Mouse (Mus musculus) cerebellum, postnatal 14 days (tissue): ENCODE measurements around the gene Larp1.
"Not testable (repeated sequence)": the region's sequence is repeated elsewhere in the genome, so short reads cannot be mapped to it uniquely, and the experiment has no call there.

Source experiments
- DNase-seq, 2 experiments: peaks; one replicate each; pipeline ENCODE4 v3.0.0; 2021; ENCODE audit warnings: mixed read lengths in 2 of 2

Gene Larp1

DNA sequence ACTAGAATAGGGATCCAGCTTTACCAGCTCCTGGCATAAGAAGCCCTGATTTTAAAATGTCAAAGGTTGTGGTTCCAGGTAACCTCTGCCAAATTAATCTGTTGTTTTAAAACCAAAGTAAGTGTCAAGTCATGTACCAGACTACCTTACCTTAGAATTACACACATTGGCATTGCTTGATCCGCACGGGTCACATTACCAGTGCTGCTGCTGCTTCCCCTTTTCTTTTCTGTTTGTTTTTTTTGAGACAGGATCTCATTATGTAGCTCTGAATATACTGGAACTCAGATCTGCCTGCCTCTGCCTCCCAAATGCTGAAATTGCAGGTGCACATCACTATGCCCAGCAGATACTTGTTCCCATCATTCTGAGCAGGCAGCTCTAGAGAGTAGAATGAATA, 21.0 kb downstream of the Larp1 start:
- DNase-seq, result no peak

DNA sequence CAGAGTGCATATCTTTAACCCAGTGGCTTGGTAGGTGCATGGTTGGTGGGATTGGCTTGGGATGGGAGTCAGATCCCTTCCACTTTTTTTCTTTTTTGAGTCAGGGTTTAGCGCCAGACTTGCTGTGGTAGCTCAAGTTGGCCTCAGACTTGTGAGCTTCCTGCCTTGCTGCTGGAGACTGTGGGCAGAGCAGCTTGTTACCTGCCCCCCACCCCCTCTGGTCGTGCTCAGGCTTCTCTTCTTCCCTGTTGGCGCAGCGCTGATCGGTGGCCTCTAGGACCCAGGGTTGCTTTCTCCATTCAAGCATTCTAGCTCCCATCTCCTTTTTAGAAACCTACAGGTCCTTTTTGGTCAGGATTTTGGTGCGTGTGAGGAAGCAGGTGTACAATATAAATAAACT, 22.3 kb downstream of the Larp1 start:
- no peak for DNase-seq

DNA sequence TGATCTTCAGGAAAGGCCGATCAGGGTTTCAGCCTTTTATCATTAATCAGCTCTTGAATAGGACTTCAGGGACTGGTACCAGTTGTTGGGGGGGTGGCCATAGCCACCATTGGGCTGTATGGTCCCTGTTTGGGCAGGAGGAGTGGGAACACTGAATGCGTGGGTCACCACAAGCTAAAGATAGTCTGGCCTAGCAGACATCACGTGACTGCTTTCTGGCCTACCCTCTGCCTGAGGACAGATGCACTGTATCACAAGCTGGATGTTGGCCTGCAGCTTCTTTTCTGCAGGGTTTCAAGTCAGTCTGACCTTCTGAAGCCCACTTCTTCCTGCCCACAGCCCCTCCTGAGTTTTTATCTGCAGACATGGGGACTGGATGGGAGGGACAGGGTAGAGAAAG, 24.8 kb downstream of the Larp1 start:
- no peak for DNase-seq

DNA sequence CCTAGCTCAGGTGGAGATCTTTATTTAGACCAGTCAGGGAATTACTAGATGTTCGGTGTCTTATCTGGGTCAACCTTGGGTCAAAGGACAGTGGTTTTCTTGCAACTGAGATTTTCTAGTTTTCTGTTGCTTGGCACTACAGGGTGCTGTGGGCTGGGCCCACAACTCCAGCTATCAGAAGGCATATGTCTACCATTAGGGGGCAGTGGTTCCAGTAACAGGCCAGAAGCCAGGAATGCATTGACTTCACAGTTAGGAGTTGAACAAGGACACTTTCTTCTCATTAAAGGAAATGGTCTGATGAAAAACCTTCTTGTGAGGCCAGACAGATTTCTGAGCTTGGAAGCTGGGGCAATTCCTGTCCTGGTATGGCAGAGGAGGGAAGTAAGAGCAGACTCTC, 30.2 kb downstream of the Larp1 start:
- peak; percentile 25 to 52 for DNase-seq

DNA sequence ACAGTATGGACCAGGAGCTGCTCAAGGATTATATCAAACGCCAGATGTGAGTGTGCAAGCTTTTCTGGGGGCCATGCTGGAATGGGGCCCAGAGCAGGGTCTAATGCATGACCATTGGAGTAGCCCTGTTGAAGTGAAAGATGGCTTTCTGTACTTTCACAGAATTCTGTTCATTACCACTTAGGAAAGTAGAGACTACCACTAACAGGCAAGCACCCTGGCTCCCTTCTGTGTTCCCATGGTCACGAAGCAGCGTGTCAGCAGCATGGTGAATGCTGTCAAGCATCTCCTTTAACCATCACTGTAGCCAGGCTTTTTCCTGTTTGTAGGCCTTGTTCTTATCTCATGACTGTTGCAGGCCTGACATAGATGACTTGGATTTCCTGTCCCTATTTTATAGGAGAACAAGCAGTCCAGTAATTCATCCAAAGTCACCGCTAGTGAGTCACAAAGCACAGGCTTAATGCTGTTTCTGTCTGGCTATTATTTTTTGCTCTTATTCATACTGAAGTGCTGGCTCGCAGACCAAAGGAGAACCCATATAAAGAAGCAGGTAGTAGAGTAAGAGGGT, 34.1 kb downstream of the Larp1 start:
- DNase-seq, result no peak

DNA sequence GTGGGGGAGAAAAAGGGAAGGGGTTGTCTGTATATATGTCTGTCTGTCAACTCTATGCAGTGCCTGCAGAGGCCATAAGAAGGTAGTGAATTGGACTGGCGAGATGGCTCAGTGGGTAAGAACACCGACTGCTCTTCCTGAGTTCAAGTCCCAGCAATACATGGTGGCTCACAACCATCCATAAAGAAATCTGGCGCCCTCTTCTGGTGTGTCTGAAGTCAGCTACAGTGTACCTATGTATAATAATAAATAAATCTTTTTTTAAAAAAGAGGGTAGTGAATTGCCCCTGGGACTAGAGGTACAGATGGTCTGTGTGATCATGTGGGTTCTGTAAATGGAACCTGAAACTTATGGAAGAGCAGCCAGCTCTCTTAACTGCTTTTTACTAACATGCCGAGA, 37.6 kb downstream of the Larp1 start:
- peak; percentile 33 to 44 for DNase-seq

DNA sequence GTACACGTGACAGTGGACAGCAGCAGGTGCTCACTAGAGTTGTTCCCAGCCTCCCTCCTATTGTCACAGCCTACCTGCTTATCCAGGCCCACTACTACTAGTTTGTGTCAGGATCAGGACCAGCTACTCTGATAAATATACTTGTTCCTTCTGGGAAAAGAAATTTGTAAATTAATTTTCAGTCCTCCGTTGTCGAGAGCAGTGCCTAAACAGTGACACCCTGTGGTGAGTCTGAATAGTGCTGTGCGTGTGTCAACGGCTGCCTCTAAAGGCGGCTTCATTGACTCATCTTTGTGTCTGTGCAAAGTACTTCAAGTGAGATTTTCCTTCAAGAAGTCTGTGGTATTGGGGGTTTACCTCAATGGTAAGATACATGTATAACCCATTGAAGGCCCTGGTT, 48.6 kb downstream of the Larp1 start:
- DNase-seq, result peak; percentile 68 to 72

DNA sequence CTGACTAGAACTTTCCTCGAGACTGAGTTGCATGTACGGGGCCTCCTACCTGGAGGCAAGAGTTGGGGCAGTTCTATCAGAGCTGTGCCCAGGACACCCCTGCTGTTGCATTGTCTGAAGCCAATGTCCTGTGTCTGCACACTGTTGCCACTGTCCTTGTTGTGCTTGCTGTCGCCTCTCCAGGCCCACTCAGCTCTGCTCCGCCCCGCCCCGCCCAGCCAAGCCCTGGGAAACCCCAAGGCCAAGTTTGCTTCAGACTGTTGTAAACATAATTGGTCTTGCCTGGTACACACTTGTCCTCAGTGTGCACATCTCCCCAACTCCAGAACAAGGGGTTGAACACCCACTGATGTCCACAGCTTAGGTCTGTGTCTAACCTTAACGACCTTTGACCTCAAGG, 50.9 kb downstream of the Larp1 start:
- not testable (repeated sequence) for DNase-seq

DNA sequence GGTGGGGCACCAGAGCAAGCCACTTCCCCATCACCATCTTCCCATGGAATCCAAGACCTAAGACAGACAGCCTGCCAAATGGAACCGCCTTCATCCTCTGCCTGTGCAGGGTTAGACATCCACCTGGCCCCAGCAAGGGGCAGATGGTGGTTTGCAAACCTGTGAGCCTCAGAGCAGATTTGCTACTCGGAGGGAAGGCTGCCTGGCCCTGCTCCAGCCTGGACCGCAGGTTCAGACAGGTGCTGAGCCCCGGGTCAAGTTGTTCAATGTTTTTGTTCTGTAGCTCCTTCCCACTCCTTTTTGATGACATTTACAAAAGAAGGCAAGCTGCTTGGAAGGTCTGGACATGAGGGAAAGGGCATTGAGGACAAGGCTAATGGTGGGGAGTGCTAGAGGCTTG, 52.4 kb downstream of the Larp1 start:
- peak; percentile 62 to 65 for DNase-seq

DNA sequence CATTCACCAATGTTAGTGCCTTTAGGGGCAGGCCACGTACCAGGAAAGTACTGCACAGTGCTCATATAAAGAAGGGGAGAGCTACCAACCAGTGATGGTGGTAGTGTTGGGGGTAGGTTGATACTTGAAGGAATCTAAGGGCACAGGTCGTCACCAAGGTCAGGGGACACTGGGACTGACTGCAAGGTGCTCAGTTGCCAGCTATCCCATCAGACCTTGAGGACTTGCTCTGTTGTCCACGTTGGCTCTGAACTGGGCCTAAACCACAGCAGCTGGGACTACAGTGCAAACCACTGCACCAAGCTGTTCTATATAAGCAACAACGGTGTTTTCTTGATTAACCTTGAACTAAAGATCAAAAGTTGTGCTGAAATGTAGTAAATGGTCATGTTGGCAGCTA, 53.7 kb downstream of the Larp1 start:
- DNase-seq, result no peak

DNA sequence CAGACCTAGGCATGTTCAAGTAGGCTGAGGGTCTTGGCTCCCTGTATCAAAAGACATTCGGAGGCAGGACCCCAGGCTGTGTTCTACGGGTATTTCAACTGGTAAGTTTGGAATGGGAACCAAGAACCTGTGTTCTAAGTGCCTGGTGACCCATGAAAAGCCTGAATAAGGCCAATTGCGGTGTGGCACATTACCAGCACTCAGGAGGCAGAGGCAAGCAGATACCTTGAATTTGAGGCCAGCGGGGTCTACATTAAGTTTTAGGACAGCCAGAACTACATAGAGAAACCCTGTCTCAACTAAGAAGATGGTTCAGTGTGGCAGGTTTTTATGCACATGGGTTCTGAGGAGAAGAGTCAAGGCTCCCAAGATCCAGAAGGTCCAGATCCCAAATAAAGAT, 56.2 kb downstream of the Larp1 start:
- DNase-seq, result no peak

DNA sequence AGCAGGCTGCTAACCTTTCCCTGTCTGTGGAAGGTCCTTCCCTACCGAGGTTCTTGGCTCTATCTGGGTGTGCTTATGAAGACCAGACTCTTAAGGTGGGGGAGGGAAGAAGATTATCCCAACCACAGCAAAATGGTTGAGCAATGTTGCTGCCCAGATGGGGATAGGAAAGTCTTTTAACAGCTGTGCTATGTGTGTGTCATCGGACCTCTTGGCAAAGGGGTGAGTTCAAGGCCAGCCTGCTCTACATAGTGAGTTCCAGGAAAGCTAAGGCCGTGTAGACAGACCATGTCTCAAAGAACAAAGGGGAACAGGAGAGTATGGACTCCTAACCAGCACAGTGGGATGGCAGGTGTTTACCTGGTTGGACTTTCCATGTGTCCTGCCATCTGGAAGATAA, 64.1 kb downstream of the Larp1 start:
- no peak for DNase-seq

DNA sequence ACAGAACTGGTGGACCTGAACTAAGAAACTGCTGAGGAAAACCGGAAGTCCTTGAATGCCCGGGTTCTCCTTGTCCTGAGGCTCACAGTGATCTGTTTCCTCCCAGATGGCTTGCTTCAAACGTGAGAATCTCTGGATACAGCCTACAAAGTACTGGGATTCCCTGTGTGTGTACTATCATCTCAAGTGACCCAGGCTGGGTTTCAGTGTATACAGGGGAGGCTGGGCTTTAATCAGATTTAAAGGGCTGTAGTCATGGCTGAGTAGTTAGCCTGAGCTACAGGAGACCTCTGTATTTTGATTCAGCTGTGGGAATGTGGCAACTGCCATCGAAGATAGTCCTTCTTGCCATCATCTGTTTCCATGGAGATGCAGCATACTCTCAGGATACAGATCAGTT, 68.4 kb downstream of the Larp1 start:
- no peak for DNase-seq

DNA sequence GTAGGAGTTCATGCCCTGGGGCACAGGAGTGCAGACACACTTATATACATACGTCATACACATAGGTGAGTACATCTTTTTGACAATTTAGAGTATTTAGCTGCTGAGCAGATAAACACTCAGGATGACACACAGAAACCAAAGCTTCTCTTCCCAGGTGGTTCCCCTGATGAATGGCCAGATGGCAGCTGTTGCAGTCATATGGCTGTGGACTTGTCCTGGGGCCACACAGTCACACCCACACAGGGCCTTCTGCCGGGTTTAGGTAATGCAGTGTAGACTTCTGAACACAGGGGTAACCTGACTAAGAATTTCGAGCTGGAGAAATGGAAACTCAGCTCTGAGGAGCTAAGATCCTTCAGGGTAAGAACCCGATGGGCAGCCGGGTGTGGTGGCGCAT, 72.9 kb downstream of the Larp1 start:
- no peak for DNase-seq

DNA sequence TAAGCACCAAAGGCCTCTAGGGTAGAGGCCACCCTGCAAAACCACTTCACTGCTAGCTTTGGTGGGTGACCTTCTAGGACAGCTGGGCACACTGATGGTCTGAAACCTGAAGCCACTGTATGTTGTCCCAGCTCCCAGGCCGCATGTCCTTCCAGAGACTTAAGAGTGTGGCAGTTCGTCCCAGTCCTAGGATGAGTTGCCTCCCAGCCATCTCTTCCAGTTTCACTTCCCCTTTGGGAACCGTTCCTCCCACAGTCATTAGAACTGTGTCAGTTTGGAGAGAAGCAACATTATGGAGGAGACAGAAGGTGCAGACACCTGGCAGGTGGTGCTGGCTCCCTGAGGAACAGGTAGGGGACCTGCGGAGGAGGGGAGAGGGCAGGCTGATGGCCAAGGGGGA, 83.7 kb downstream of the Larp1 start:
- no peak for DNase-seq

DNA sequence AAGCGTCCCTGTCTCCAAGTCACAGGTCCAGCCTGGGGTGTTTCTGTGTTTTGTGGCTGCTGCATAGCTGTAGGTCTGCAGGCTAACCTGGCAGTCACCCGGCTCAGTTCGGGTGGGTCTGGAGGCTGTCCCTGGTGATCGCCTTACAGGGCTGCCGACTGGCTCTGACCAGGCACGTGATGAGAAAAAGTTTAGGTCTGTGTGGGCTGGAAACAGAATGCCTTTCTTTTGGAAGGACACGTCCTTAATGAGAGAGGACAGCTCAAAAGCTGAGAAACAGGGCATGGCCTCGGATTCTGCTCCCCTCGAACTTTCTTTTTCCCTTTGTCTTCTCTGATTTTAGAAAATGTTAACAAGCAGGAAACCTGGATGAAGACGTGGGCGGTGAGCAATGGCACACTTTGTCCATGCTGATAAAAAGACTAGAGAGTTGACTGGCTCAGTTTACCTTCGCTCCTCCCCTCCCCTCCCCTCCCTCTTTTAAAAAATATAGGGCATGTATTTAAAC, 84.2 kb downstream of the Larp1 start, which contains the start of gene Gm12248:
Gm12248 (minus strand) TSS at position 114 of the 508 bp plus-strand sequence.
- DNase-seq, result no peak

DNA sequence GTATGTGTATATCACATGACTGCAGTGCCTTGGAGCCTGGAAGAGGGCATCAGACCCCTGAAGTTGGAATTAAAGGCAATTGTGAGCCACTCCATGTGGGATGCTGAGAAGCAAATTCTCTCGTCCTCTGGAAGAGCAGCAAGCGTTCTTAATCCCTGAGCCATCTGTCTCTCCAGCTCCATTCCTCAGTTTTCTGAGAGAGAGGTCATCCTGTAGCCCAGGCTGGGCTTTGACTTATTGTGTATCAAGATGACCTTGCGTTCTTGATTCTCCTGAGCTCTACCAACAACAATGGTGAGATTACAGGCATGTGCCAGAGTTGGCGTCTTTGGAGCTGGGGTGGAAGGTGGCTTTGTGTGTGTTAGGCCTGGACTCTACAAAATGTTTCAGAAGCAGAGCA, 85.9 kb downstream of the Larp1 start:
- DNase-seq, result no peak

DNA sequence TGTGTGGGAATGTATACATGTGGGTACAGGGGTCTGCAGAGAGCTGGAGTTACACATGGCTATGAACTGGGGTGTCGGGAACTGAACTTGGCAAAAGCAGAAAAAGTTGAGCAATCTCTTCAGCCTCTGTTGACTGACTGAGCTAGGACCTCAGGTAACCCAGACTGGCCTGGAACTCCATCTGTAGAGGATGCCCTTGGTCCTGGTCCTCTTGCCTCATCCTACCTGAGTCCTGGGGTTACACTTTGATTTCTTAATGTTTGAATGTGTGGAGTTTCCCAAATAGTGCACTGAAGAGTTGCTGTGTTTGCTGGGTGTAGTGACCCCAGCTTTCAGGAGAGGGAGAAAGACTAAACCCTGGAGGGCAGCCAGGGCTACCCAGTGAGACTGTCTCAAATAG, 86.7 kb downstream of the Larp1 start:
- DNase-seq, result no peak

DNA sequence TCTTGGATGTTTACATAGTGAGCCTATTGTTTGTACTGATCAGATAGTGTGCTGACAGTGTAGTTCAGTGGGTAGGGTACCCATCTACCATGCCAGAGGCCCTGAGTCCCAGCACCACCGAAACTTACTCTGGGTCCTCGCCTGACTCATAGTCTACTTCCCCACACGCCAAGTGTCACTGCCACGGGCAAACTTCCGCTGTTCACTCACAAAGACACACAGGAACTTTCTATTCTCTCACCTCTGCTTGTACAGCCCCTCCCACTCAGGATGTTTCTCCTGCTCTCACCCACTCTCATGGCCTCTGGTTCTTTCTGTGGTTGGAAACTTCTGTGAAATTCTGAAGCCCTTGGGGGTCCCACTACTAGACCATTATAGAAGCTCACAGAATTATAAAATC, 87.3 kb downstream of the Larp1 start:
- no peak for DNase-seq

DNA sequence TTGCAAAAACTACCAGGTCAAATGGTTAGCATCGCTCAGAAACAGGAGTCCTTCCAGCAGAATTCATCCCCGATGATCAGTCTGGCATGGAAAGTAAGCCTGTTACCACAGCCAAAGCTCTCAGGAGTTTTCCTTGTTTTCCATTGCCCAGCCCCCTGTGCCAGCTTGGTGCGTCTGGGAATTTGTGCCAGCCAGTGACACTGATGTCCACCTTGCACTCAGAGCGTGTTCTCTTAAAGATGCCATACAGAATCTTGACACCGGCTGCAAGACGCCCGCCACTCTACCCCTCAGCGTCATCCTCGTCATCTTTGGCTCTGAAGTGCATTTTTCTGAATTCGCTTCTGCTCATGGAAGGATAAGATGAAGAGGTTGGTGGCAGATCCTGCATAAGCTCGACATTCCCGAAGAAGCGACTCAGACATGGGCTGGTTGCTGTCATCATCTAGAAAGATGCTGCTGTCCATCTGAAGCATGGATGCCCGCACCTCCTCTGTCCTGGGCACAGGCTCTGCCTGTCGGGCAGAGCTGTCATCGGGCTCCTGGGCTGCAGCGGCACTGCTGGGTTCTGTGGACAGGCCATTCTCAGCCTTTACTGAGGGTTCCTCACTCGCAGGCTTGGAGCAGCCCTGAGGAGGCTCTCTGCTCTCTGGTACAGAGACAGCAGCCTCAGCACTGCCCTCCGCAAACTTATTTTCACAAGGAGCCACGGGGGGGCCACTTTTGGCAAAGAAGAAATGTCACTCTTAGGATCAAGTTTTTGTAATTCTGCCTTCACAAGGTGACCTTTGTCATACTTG, 88.2 kb downstream of the Larp1 start:
- peak; percentile 58 to 71 for DNase-seq

DNA sequence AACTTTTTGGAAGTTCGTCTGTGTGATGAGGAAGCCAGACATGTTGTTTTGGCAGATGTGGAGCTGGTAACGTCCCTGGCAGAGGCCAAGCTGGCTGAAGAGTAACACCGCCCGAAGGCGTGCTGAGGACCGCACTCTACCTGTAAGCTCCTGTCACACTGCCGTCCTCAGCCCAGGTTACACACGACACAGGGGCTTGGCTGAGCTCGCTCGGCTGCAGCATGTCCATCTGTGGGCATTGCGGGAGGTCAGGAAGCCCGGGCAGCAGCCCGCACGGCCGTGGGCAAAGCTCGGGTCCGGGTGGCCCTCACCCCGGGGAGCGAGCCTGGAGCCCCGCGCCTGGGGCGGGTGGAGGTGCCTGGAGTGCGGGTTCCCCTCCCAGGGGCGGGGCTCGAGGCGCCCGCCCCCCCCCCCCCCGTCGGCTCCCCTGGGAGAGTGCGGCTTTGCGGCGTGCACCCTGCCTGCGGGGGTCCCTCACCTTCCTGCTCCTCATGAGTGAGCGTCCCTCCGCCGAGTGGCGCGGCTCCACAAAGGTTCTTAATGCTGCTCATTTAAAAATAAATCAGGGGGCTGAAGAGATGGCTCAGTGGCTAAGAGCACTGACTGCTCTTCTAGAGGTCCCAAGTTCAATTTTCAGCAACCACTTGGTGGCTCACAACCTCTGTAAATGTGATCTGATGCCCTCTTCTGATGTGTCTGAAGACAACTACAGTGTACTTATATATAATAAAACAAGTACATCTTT, 88.9 kb downstream of the Larp1 start:
- DNase-seq, result peak in 1 of 2 experiments; percentile 34

DNA sequence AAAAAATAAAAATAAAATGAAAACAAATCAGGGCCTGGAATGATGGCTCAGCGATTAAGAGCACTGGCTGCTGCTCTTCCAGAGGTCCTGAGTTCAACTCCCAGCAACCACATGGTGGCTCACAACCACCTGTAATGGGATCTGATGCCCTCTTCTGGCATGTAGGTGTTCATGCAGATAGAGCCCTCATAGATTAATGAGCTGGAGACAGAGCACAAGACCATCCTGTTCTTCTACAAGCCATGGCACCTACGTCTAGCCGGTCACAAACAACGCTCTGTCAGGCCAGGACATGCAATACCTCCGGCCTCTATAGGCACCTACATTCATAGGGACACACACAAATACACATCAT, 89.5 kb downstream of the Larp1 start:
- DNase-seq, result not testable (repeated sequence)

DNA sequence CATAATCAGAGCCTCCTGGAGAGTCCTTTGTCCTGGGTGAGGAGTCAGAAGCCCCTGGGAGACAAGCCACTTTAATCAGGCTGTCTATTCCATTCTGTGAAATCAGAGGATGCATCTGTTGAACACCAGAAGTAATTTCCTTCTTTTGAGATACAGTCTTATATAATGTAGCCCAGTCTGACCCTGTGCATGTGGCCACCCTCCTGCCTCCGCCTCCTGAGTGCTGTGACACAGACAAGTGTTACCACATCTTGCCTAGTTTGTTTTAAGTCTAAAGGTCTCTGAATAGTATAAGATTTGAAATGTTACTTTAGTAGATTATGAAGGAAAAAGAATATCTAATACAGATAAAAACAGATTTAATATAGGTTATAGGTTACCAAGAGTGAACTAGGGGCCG, 91.1 kb downstream of the Larp1 start:
- DNase-seq, result no peak

DNA sequence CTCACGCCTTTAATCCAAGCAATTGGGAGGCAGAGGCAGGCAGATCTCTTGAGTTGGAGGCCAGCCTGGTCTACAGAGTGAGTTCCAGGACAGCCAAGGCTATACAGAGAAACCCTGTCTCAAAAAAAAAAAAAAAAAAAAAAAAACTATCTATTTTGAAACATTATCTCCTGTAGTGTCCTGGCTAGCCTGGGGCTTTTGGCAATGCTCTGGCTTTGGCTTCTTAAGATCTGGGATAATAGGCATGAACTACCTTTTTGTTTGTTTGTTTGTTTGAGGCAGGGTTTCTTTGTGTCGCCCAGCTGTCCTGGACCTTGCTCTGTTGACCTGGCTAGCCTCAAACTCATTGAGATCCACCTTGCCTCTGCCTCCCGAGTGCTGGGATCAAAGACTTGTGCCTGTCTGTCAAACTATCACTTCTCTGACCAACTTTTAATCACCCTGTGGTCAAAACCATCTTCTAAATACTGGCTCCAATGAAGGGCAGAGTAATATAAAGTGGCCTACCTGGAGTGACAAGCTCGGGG, 92.4 kb downstream of the Larp1 start:
- DNase-seq, result no peak
